Mouse (Mus musculus) myocyte (in vitro differentiated cells): ENCODE results near the gene Prodh2. TPM values are rescaled to one million over a fixed set of nuclear protein-coding genes. Genes with fewer than 3 reads are reported as not detected.

ENCODE experiments used
- H3K27me3 ChIP-seq: one replicate; pipeline ENCODE4 v1.6.1; 2011; ENCODE audit not compliant: control insufficient read depth, insufficient read depth, insufficient read length
- H3K36me3 ChIP-seq: one replicate; pipeline ENCODE4 v1.6.1; 2011; ENCODE audit not compliant: control insufficient read depth, insufficient read depth
- H3K4me2 ChIP-seq: one replicate; pipeline ENCODE4 v1.6.1; 2011; ENCODE audit warnings: low read depth, control low read depth
- H3K4me3 ChIP-seq: one replicate; pipeline ENCODE4 v1.5.1; 2011; ENCODE audit warnings: mild to moderate bottlenecking, control low read depth, moderate library complexity
- H3K79me2 ChIP-seq: one replicate; pipeline ENCODE4 v1.6.1; 2011; ENCODE audit not compliant: control insufficient read depth, insufficient read depth
- H3ac ChIP-seq: one replicate; pipeline ENCODE4 v1.6.1; 2011; ENCODE audit not compliant: control insufficient read depth, insufficient read length
- CEBPB ChIP-seq: IDR thresholded peaks from 2 replicates; pipeline ENCODE4 v1.6.1; 2011; ENCODE audit warnings: mild to moderate bottlenecking, moderate library complexity; ENCODE audit not compliant: poor library complexity, insufficient read depth, severe bottlenecking
- E2F4 ChIP-seq: IDR thresholded peaks from one replicate; pipeline ENCODE4 v1.6.1; 2011; ENCODE audit warnings: mild to moderate bottlenecking, control low read depth, moderate library complexity; ENCODE audit not compliant: insufficient read depth
- MAX ChIP-seq: IDR thresholded peaks from one replicate; pipeline ENCODE4 v1.6.1; 2011; ENCODE audit warnings: low read depth, mild to moderate bottlenecking, control low read depth
- MYOD1 ChIP-seq, 3 experiments: IDR thresholded peaks; one replicate each; pipeline ENCODE4 v1.6.1; 2011; ENCODE audit warnings: control low read depth in 2 of 3, low read depth in 2 of 3, mild to moderate bottlenecking in 2 of 3, moderate library complexity in 1 of 3; ENCODE audit not compliant: insufficient read length in 2 of 3, control insufficient read depth in 1 of 3
- MYOG ChIP-seq, 3 experiments: IDR thresholded peaks; one replicate each; pipeline ENCODE4 v1.6.1; 2011; ENCODE audit warnings: control low read depth in 2 of 3, low read depth in 2 of 3, mild to moderate bottlenecking in 2 of 3; ENCODE audit not compliant: insufficient read length in 2 of 3, control insufficient read depth in 1 of 3, insufficient read depth in 1 of 3
- POLR2A ChIP-seq: IDR thresholded peaks from one replicate; pipeline ENCODE4 v1.6.1; 2011; ENCODE audit warnings: low read depth, mild to moderate bottlenecking, control low read depth, moderate library complexity; ENCODE audit not compliant: insufficient read length
- POLR2AphosphoS2 ChIP-seq: IDR thresholded peaks from one replicate; pipeline ENCODE4 v1.6.1; 2011; ENCODE audit warnings: low read depth, control low read depth; ENCODE audit not compliant: insufficient read length
- REST ChIP-seq: IDR thresholded peaks from one replicate; pipeline ENCODE4 v1.6.1; 2011; ENCODE audit warnings: mild to moderate bottlenecking, control low read depth, moderate library complexity; ENCODE audit not compliant: insufficient read depth, insufficient read length
- SRF ChIP-seq: IDR thresholded peaks from one replicate; pipeline ENCODE4 v1.6.1; 2011; ENCODE audit warnings: low read depth; ENCODE audit not compliant: control insufficient read depth, insufficient read length
- TCF12 ChIP-seq: IDR thresholded peaks from one replicate; pipeline ENCODE4 v1.6.1; 2011; ENCODE audit warnings: mild to moderate bottlenecking, control low read depth; ENCODE audit not compliant: poor library complexity, insufficient read depth, severe bottlenecking
- TCF3 ChIP-seq: IDR thresholded peaks from one replicate; pipeline ENCODE4 v1.6.1; 2011; ENCODE audit warnings: low read depth, control low read depth; ENCODE audit not compliant: insufficient read length
- USF1 ChIP-seq: IDR thresholded peaks from one replicate; pipeline ENCODE4 v1.6.1; 2011; ENCODE audit warnings: low read depth, mild to moderate bottlenecking, control low read depth, moderate library complexity
- polyA plus RNA-seq: library from polyadenylated mRNA; unstranded; fragments of >200 nt; fragmentation: generic; extraction: Trizol; gene quantifications from one replicate; pipeline ENCODE4 v1.2.1, GENCODE M21; 2012; ENCODE audit warnings: missing spikeins

The Prodh2 gene
- polyA plus RNA-seq, 1 experiment: not detected

DNA sequence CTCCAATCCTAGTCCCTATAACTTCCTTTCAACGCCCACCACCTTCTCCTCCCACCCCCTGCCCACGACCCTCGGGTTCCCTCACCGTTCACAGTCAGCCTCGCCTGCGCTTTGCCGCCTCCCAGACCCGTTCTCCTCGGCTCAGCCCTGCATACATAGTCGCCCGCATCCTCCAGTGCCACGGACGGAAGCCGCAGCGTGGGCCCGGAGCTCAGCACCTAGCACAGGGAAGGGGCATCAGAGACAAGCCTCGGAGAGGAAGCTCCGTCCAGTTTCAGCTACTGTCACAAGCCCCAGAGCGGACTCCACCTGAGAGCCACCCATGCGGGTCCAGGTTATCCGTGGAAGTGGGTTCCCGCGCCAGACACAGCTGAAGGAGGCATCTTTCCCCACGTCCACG lies 40.1 kb upstream of the Prodh2 start:
- Histone ChIP-seq H3K79me2 (no peaks in the 10 kb centered on the region), H3K4me3 (no peak overlapping the region), H3K36me3 (no peaks in the 10 kb centered on the region), H3ac (no peak overlapping the region), H3K4me2 (no peak overlapping the region), H3K27me3 (peaks cover 59% of the 10 kb centered on the region)
- TF ChIP-seq POLR2AphosphoS2: no peak

DNA sequence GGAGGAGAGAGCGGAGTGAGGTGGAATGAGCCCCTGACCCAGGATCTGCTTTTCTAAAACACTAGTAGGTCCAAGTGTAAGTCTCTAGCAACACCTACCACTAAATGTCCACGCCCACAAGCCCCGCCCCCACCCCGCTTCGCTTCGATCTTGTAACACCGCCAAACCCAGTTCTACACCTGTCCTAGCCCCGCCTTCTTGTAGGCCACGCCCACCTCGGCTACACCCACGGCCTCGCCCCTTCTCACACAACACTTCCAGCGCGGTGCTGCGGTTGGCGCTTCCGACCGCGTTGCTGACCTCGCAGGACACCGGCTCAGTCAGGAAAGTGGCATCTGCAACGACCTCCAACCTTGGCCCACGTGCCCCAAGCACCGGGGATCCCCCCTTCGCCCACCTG lies 39.7 kb upstream of the Prodh2 start:
- H3K27me3 ChIP-seq: peaks cover 59% of the 10 kb centered on the region
- no peak overlapping the region for H3ac ChIP-seq
- no peak overlapping the region for H3K4me2 ChIP-seq
- H3K79me2 ChIP-seq: no peaks in the 10 kb centered on the region
- no peak for TF ChIP-seq POLR2A
- no peak for TF ChIP-seq POLR2AphosphoS2
- TF ChIP-seq SRF: no peak
- no peak for TF ChIP-seq MYOD1 (IDR thresholded peaks at IDR 0.05; ENCODE audit: control insufficient read depth in 1 of 3, insufficient read length in 2 of 3, low read depth in 2 of 3)
- no peak for TF ChIP-seq TCF3
- TF ChIP-seq TCF12: no peak
- TF ChIP-seq REST: no peak
- H3K36me3 ChIP-seq: no peaks in the 10 kb centered on the region
- H3K4me3 ChIP-seq: no peak overlapping the region

DNA sequence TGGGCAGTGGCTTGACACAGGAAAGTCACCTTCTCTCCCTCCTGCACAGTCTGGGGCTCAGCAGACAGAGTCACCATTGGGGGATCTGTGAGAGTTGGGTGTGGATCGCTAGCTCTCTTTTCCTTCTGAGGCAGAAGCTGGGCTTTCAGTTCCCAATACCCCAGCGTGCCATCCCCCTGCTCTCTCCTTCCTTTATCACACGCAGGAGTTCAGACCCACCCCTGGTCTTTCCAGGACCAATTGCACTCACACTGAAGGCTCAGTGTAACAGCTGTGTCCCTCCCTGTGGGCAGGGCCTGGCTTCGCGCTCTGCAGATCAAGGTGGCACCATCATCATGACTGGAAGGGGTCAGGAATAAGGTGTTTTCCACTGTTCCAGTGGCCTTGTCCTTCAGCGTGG lies 39.2 kb upstream of the Prodh2 start:
- H3K4me3 ChIP-seq: no peak overlapping the region
- H3K79me2 ChIP-seq: no peaks in the 10 kb centered on the region
- H3K27me3 ChIP-seq: peaks cover 64% of the 10 kb centered on the region
- H3ac ChIP-seq: no peak overlapping the region
- no peaks in the 10 kb centered on the region for H3K36me3 ChIP-seq
- no peak for TF ChIP-seq MYOG (IDR thresholded peaks at IDR 0.05; ENCODE audit: control insufficient read depth in 1 of 3, insufficient read depth in 1 of 3, insufficient read length in 2 of 3, low read depth in 2 of 3)
- no peak for TF ChIP-seq REST
- no peak for TF ChIP-seq CEBPB
- no peak for TF ChIP-seq POLR2A
- TF ChIP-seq E2F4: no peak
- TF ChIP-seq MAX: no peak
- no peak overlapping the region for H3K4me2 ChIP-seq

DNA sequence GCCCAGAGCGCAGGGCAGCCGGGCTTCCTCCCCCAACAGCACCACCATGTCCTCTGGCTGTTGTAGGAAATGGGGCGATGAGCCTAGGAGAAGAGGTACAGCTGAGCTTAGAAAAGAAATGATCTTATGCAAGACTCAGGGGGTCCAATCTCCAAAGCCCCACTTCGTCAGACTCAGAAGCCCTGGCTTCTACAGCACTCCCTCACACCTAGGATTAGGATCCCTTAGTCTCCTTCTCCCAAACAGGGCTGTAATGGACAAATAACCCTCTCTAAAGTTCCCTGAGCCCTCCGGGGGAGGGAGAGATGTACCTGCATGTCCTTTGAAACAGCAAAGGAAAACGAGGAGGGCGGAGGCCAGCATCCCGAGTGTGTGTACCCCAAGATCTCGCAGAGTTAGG lies 36.9 kb upstream of the Prodh2 start:
- H3ac ChIP-seq: no peak overlapping the region
- H3K4me3 ChIP-seq: no peak overlapping the region
- TF ChIP-seq TCF3: no peak
- no peak for TF ChIP-seq SRF
- no peak for TF ChIP-seq REST
- no peak for TF ChIP-seq CEBPB
- TF ChIP-seq MYOD1 (IDR thresholded peaks at IDR 0.05; ENCODE audit: control insufficient read depth in 1 of 3, insufficient read length in 2 of 3, low read depth in 2 of 3): no peak
- TF ChIP-seq TCF12: no peak
- TF ChIP-seq POLR2A: no peak
- TF ChIP-seq E2F4: no peak
- TF ChIP-seq POLR2AphosphoS2: no peak
- TF ChIP-seq USF1: no peak
- TF ChIP-seq MYOG (IDR thresholded peaks at IDR 0.05; ENCODE audit: control insufficient read depth in 1 of 3, insufficient read depth in 1 of 3, insufficient read length in 2 of 3, low read depth in 2 of 3): no peak
- TF ChIP-seq MAX: no peak
- peaks cover 81% of the 10 kb centered on the region for H3K27me3 ChIP-seq
- H3K79me2 ChIP-seq: no peaks in the 10 kb centered on the region
- no peaks in the 10 kb centered on the region for H3K36me3 ChIP-seq
- H3K4me2 ChIP-seq: no peak overlapping the region

DNA sequence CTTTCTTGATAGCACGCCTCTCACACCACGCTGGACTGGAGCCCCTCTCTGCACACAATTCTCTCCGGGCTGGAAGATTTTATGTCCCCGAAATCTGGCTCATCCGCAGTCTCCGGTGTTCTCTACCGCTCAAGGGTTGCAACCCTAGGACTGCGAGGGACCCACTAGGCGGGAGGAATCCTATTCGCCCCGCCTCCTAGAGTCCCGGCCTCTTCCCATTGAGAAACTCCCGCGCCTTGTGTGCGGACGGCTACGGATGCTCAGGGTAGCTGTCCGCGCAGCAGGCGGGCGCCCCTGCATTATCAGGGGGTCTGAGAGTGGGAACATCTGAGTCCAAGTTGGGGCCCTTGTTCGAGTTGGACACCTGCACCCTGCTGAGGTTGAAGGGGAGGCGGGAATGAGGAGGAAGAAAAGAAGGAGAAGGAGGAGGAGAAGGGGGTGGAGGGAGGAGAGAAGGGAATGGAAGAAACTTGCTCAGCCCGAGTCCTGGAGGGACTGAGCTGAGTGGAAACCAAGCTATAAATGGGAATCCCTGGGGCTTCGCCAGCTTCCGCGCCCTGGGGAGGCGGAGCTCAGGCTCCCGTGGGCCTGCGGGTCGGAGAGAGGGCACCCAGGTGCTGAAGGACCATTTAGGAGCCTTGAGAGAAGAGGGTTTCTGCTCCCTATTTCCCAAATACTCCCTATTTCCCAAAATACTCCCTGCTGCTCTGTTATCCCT lies 36.4 kb upstream of the Prodh2 start:
- peaks cover 87% of the 10 kb centered on the region for H3K27me3 ChIP-seq
- no peaks in the 10 kb centered on the region for H3K36me3 ChIP-seq
- TF ChIP-seq CEBPB (no peak), TCF3 (no peak), TCF12 (no peak), USF1 (no peak), MAX (no peak), MYOD1 (IDR thresholded peaks at IDR 0.05; ENCODE audit: control insufficient read depth in 1 of 3, insufficient read length in 2 of 3, low read depth in 2 of 3) (no peak), SRF (no peak), MYOG (IDR thresholded peaks at IDR 0.05; ENCODE audit: control insufficient read depth in 1 of 3, insufficient read depth in 1 of 3, insufficient read length in 2 of 3, low read depth in 2 of 3) (no peak), POLR2A (no peak), E2F4 (no peak), REST (no peak), POLR2AphosphoS2 (no peak)
- no peak overlapping the region for H3K4me3 ChIP-seq
- H3ac ChIP-seq: no peak overlapping the region
- H3K4me2 ChIP-seq: no peak overlapping the region
- no peaks in the 10 kb centered on the region for H3K79me2 ChIP-seq
